Mouse (Mus musculus) testis, adult 2 months (tissue): ENCODE results near the gene Sema3d. TPM values are rescaled to one million over a fixed set of nuclear protein-coding genes. Genes with fewer than 3 reads are reported as not detected.

Source experiments
- H3K27ac ChIP-seq: fragments of 200-500 bp; 2 replicates; pipeline ENCODE4 v1.5.1; 2012; ENCODE audit warnings: low read depth, low read length; ENCODE audit not compliant: control insufficient read depth, insufficient read depth
- H3K27me3 ChIP-seq: fragments of 200-500 bp; 2 replicates; pipeline ENCODE4 v1.6.1; 2012; ENCODE audit warnings: mild to moderate bottlenecking, low read length, moderate library complexity; ENCODE audit not compliant: control insufficient read depth, insufficient read depth
- H3K36me3 ChIP-seq: fragments of 200-500 bp; 2 replicates; pipeline ENCODE4 v1.6.1; 2012; ENCODE audit warnings: mild to moderate bottlenecking, low read length; ENCODE audit not compliant: control insufficient read depth, insufficient read depth
- H3K4me1 ChIP-seq: fragments of 200-500 bp; 2 replicates; pipeline ENCODE4 v1.6.1; 2012; ENCODE audit warnings: low read length; ENCODE audit not compliant: control insufficient read depth, insufficient read depth
- H3K4me3 ChIP-seq: fragments of 200-500 bp; 2 replicates; pipeline ENCODE4 v1.5.1; 2012; ENCODE audit warnings: low read depth, mild to moderate bottlenecking, low read length, moderate library complexity, mixed read lengths; ENCODE audit not compliant: control insufficient read depth
- CTCF ChIP-seq: fragments of 200-500 bp; IDR thresholded peaks from 2 replicates; pipeline ENCODE4 v1.5.1; 2012; ENCODE audit warnings: low read depth, mild to moderate bottlenecking, inconsistent platforms, low read length, moderate library complexity; ENCODE audit not compliant: control insufficient read depth, insufficient read depth, insufficient replicate concordance
- POLR2A ChIP-seq: fragments of 200-500 bp; IDR thresholded peaks from 2 replicates; pipeline ENCODE4 v1.6.1; 2012; ENCODE audit warnings: low read depth, mild to moderate bottlenecking, inconsistent platforms, low read length, moderate library complexity; ENCODE audit not compliant: control insufficient read depth
- polyA plus RNA-seq: library from polyadenylated mRNA; depleted of rRNA; stranded (reverse); fragments of >200 nt; gene quantifications from 2 replicates; pipeline ENCODE4 v1.2.3, GENCODE M21; 2012

The Sema3d gene
- polyA plus RNA-seq, 1 experiment, result 0.16 TPM

- Histone ChIP-seq H3K36me3 (no peaks in the 10 kb centered on the region), H3K27me3 (no peaks in the 10 kb centered on the region), H3K4me1 (no peaks in the 10 kb centered on the region), H3K4me3 (no peak overlapping the region), H3K27ac (no peak overlapping the region)
- TF ChIP-seq CTCF, result no peak
- no peak for TF ChIP-seq POLR2A
Measured at GRCm38 (mm10) chr5:12499791-12500504, 116.8 kb downstream of the Sema3d start.

GRCm38 (mm10) chr5:12512471-12512870, 129.3 kb downstream of the Sema3d start:
- no peak for TF ChIP-seq CTCF
- no peak for TF ChIP-seq POLR2A
- Histone ChIP-seq H3K27me3 (no peaks in the 10 kb centered on the region), H3K27ac (no peak overlapping the region), H3K36me3 (no peaks in the 10 kb centered on the region), H3K4me1 (no peaks in the 10 kb centered on the region), H3K4me3 (no peak overlapping the region)

GRCm38 (mm10) chr5:12515283-12515682, 132.1 kb downstream of the Sema3d start:
- no peak overlapping the region for H3K27ac ChIP-seq
- TF ChIP-seq POLR2A (no peak), CTCF (no peak)

GRCm38 (mm10) chr5:12525235-12525767, 142.1 kb downstream of the Sema3d start:
- no peaks in the 10 kb centered on the region for H3K27me3 ChIP-seq
- H3K27ac ChIP-seq, result no peak overlapping the region
- no peaks in the 10 kb centered on the region for H3K4me1 ChIP-seq
- no peaks in the 10 kb centered on the region for H3K36me3 ChIP-seq
- H3K4me3 ChIP-seq, result no peak overlapping the region
- TF ChIP-seq POLR2A, result no peak
- no peak for TF ChIP-seq CTCF

More at GRCm38 (mm10) chr5:12515283-12515682, 132.1 kb downstream of the Sema3d start:
- Histone ChIP-seq H3K4me1 (no peaks in the 10 kb centered on the region), H3K27me3 (no peaks in the 10 kb centered on the region), H3K36me3 (no peaks in the 10 kb centered on the region), H3K4me3 (no peak overlapping the region)

- no peak for TF ChIP-seq POLR2A
- Histone ChIP-seq H3K36me3 (no peaks in the 10 kb centered on the region), H3K27me3 (no peaks in the 10 kb centered on the region), H3K4me1 (no peaks in the 10 kb centered on the region), H3K4me3 (no peak overlapping the region), H3K27ac (no peak overlapping the region)
Measured at GRCm38 (mm10) chr5:12528596-12528995, 145.4 kb downstream of the Sema3d start.

GRCm38 (mm10) chr5:12529771-12530170, 146.6 kb downstream of the Sema3d start:
- no peak for TF ChIP-seq POLR2A
- no peak for TF ChIP-seq CTCF
- Histone ChIP-seq H3K4me1 (no peaks in the 10 kb centered on the region), H3K36me3 (no peaks in the 10 kb centered on the region), H3K4me3 (no peak overlapping the region), H3K27me3 (no peaks in the 10 kb centered on the region), H3K27ac (no peak overlapping the region)

GRCm38 (mm10) chr5:12541268-12541667, 158.1 kb downstream of the Sema3d start:
- H3K4me1 ChIP-seq, result no peaks in the 10 kb centered on the region
- H3K4me3 ChIP-seq, result no peak overlapping the region
- no peaks in the 10 kb centered on the region for H3K36me3 ChIP-seq
- H3K27ac ChIP-seq, result no peak overlapping the region
- TF ChIP-seq POLR2A (no peak), CTCF (no peak)
- H3K27me3 ChIP-seq, result no peaks in the 10 kb centered on the region
